Mouse (Mus musculus): ENCODE measurements around the gene Med12l. TPM values are rescaled to one million over a fixed set of nuclear protein-coding genes. Genes with fewer than 3 reads are reported as not detected.

The Med12l gene
- polyA plus RNA-seq, 1 experiment: 12.6 TPM

DNA sequence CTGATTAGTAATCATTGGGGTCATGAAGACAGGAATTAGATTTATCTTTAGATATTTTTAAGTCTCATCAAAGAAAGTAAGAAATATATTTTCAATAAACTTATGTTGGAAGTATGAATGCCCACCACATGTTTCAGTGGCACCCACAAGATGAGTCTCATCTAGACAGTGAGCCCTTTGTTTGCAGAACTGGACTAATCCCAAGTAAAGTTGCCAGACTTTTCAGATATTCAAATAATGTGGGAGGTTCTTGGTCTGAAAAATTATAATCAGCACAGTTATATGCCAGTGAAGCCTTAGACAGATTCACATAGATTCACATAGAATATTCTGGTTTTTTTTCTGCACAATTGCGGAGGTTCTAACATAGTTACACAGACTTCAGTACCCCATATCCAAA is 244.8 kb downstream of the Med12l start:
- Histone ChIP-seq H3K27me3 (replicated peaks) (no peaks in the 10 kb centered on the region), H3K4me3 (replicated peaks) (no peak overlapping the region), H3K4me1 (peaks cover 8% of the 10 kb centered on the region), H3K36me3 (replicated peaks; ENCODE audit: low read length) (peaks cover 89% of the 10 kb centered on the region), H3K9me3 (no peaks in the 10 kb centered on the region)
- TF ChIP-seq FLI1 (IDR thresholded peaks at IDR 0.05; ENCODE audit: low read length) (no peak), GATA1 (IDR thresholded peaks at IDR 0.05; ENCODE audit: borderline replicate concordance, low read length) (no peak)

DNA sequence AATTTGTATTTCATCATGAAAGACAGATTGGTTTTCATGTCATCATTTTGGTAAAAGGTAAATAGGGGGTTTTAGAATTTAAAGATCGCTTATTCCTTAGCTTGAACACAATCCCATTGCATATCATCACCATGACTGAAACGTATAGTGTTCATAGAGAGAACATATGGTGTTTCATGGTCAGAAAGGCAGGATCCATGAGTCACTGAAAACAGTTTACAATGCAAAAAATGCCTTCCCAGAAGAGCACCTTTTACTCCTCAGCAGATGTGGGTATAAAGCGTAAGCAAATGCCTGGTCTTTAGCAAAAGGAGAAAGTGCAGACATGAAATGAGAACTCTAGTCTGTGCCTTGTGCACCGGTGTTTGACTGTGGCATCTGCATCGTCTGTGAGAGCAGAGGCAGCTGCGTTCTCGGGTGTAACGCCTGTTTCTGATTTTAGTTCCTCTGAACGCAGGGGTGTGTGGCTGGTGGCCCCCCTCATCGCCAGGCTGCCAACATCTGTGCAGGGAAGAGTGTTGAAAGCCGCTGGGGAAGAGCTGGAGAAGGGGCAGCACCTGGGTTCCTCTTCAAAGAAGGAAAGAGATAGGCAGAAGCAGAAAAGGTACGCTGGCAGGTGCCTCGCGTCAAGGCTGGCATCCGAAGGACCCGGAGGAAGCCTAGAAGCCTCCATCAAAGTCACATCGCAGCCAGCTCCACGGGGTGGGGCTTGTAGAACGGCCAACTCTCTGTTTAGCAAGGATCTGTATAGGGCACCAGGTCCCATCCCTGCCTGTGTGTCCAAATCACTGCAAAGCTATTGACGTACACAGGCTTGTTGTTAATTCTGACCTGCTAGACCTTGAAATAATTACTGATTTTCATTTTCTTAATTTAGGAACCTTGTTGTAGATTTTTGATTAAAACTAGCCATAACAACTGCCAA is 252.4 kb downstream of the Med12l start:
- H3K9me3 ChIP-seq: no peaks in the 10 kb centered on the region
- H3K27me3 ChIP-seq (replicated peaks): no peaks in the 10 kb centered on the region
- H3K4me1 ChIP-seq: peaks cover 17% of the 10 kb centered on the region
- no peak overlapping the region for H3K4me3 ChIP-seq (replicated peaks)
- TF ChIP-seq FLI1 (IDR thresholded peaks at IDR 0.05; ENCODE audit: low read length): no peak
- TF ChIP-seq GATA1 (IDR thresholded peaks at IDR 0.05; ENCODE audit: borderline replicate concordance, low read length): no peak
- peaks cover 95% of the 10 kb centered on the region for H3K36me3 ChIP-seq (replicated peaks; ENCODE audit: low read length)

DNA sequence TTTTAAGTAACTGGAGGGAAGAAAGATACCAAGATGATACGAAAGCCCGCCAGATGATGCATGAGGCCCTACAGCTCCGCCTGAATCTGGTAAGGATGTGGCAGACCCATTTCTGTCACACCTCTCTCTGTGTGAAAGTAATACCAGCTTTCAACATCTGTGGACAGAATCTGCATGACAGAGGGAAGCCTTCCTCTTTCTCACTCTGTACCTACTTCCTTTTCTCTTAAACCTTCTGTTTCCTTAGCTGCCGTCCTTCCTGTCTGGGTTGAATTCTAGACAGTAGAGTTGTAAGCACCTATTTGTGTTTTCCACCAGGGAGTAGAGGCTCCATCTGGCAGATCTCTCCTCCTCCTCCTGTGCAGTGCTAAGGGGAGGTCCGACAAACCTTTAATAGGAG is 255.1 kb downstream of the Med12l start:
- Histone ChIP-seq H3K4me1 (peaks cover 22% of the 10 kb centered on the region), H3K4me3 (replicated peaks) (no peak overlapping the region), H3K36me3 (replicated peaks; ENCODE audit: low read length) (peaks cover 95% of the 10 kb centered on the region), H3K9me3 (no peaks in the 10 kb centered on the region), H3K27me3 (replicated peaks) (no peaks in the 10 kb centered on the region)
- TF ChIP-seq GATA1 (IDR thresholded peaks at IDR 0.05; ENCODE audit: borderline replicate concordance, low read length) (no peak), FLI1 (IDR thresholded peaks at IDR 0.05; ENCODE audit: low read length) (no peak)

DNA sequence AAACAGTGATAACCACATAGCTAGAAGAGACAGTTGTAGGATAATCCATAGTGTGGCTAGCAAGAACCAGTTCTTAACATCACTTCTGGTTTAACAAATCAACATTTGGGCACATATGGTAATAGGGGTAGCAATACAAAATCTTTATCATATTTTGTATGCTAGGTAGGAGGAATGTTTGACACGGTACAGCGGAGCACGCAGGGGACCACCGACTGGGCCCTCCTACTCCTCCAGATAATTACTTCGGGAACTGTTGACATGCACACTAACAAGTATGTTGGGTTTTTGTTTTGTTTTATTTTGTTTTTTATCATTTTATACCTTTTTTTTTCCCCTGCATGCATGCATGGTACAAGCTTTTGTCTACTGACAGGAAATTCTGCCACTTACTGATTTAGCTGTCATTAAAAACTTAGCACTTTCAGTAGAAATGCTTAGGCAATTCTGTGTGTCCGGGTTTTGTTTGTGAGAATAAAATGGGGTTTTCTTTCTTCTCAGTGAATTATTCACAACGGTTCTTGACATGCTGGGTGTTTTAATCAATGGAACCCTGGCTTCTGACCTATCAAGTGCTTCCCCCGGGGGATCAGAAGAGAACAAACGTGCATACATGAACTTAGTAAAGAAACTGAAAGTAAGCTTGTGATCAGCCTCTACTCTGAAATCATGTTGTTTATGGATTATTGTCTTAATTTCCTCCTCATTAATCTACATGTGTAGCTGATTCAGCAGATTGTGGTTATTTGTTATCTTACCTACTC is 256.3 kb downstream of the Med12l start:
- peaks cover 100% of the 10 kb centered on the region for H3K36me3 ChIP-seq (replicated peaks; ENCODE audit: low read length)
- H3K9me3 ChIP-seq: no peaks in the 10 kb centered on the region
- H3K4me1 ChIP-seq: peaks cover 22% of the 10 kb centered on the region
- no peaks in the 10 kb centered on the region for H3K27me3 ChIP-seq (replicated peaks)
- TF ChIP-seq GATA1 (IDR thresholded peaks at IDR 0.05; ENCODE audit: borderline replicate concordance, low read length): no peak
- TF ChIP-seq FLI1 (IDR thresholded peaks at IDR 0.05; ENCODE audit: low read length): no peak
- no peak overlapping the region for H3K4me3 ChIP-seq (replicated peaks)

DNA sequence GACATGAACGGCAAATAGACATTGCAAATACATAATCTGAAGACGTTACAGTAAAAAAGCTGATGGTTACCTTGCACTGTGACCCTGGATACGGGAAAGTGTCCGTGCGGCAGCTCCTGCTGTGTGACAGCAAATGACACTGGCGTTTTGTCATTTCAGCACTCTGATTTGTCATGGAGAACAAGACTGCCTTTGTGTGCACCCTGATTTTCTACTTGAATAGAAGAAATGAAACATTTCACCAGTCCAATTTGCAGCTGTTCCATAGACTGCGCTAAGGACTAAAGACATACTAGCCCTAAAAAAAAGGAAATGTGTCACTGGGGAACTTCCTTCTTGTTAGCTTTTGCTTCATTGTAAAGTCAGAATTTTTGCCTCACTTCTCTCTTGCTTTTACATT is 257.1 kb downstream of the Med12l start, which contains the start of gene P2ry12:
P2ry12 (minus strand) TSS at position 168 of the 400 bp plus-strand sequence.
- no peaks in the 10 kb centered on the region for H3K27me3 ChIP-seq (replicated peaks)
- no peak within 1 kb of the TSS for H3K4me3 ChIP-seq (replicated peaks)
- peaks cover 22% of the 10 kb centered on the region for H3K4me1 ChIP-seq
- TF ChIP-seq GATA1 (IDR thresholded peaks at IDR 0.05; ENCODE audit: borderline replicate concordance, low read length): no peak
- no peaks in the 10 kb centered on the region for H3K9me3 ChIP-seq
- peaks cover 100% of the 10 kb centered on the region for H3K36me3 ChIP-seq (replicated peaks; ENCODE audit: low read length)

DNA sequence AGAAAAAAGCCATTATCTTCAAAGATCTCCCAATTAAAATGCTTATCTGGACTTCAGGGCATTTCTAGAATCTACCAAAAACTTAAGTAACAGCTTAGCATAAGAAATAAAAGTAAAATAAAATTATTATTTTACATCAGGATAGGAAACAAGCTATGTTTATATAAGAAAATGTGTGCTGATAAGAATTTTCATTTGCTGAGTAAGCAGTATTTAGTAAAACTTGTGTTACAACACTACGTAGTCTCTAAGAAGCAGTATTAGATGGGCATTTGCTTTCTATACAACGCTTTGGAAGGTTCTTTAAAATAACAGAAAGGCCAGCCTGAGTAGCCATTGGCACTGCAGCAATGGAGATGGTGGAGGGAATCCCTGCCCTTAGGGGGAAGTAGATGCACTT is 257.8 kb downstream of the Med12l start:
- peaks cover 22% of the 10 kb centered on the region for H3K4me1 ChIP-seq
- H3K36me3 ChIP-seq (replicated peaks; ENCODE audit: low read length): peaks cover 100% of the 10 kb centered on the region
- no peak for TF ChIP-seq GATA1 (IDR thresholded peaks at IDR 0.05; ENCODE audit: borderline replicate concordance, low read length)
- no peak for TF ChIP-seq FLI1 (IDR thresholded peaks at IDR 0.05; ENCODE audit: low read length)
- no peaks in the 10 kb centered on the region for H3K9me3 ChIP-seq
- no peak overlapping the region for H3K4me3 ChIP-seq (replicated peaks)
- no peaks in the 10 kb centered on the region for H3K27me3 ChIP-seq (replicated peaks)

DNA sequence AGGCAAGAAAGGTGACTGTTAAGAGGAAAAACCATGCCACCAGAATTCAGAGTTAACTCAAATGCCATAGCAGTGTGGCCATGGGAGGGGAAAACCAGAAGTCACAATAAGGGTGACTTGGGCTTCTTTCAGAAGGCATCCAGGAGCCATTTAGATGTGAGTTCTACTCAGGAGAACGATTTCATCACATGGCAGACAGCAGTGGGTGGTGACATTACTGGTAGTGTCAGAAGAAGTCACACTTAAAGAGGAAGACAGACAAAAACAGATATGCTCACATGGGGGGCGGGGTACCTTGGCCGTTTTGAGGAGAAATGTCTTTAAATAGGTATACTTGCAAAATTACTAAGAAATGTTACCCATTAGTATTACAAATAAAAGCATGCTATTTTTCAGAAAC is 258.4 kb downstream of the Med12l start:
- Histone ChIP-seq H3K27me3 (replicated peaks) (no peaks in the 10 kb centered on the region), H3K4me3 (replicated peaks) (no peak overlapping the region), H3K36me3 (replicated peaks; ENCODE audit: low read length) (peaks cover 100% of the 10 kb centered on the region), H3K4me1 (peaks cover 22% of the 10 kb centered on the region), H3K9me3 (no peaks in the 10 kb centered on the region)
- no peak for TF ChIP-seq GATA1 (IDR thresholded peaks at IDR 0.05; ENCODE audit: borderline replicate concordance, low read length)
- TF ChIP-seq FLI1 (IDR thresholded peaks at IDR 0.05; ENCODE audit: low read length): no peak

DNA sequence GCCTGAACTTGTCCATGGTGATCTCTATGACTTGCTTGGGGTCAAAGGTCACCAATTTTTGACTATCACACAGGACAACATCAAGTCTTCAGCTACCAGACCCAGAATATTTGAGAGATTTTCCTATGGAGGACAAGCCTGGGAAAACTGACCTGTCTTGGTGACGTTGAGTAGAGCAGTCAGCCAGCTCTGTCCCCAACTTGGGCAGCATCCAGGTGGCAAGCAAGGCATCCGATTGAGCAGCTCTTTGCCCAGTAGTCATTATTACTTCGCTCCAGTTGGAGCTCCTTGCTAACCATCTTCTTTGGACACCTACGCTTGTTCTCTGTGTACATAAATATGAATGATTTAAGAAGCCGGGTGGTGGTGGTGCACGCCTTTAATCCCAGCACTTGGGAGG is 265.2 kb downstream of the Med12l start:
- H3K9me3 ChIP-seq: no peaks in the 10 kb centered on the region
- no peak for TF ChIP-seq GATA1 (IDR thresholded peaks at IDR 0.05; ENCODE audit: borderline replicate concordance, low read length)
- TF ChIP-seq FLI1 (IDR thresholded peaks at IDR 0.05; ENCODE audit: low read length): no peak
- H3K4me3 ChIP-seq (replicated peaks): no peak overlapping the region

DNA sequence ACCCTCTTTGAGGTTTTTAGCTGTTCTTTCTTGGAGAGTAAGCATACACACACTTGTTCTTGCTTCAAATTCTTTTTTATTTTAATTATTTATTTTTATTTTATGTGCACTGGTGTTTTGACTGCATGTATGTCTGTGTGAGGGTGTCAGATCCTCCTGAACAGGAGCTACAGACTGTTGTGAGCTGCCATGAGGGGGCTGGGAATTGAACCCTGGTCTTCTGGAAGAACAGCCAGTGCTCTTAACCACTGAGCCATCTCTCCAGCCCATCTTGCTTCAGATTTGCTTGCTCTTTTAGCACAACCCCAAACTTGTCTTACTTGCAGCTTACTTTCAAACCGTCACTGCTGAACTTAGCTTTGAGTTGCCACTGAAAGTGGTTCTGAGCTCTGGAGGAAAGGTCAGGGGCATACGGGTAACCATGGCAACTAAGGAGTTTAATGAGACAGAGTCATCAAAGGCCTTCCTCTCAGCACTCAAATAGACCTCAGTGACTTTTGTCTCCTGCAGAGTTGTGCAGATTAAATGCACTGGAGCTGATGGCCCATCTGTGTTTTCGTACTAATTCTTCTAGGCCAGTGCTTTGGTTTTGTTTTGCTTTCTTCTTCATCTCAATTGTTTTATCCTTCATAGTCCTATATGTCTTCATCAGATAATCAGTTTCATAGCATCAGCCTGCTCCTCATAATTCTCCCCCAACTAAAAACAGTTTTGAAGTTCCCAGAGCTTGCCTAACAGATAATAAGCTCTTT is 272.1 kb downstream of the Med12l start:
- no peaks in the 10 kb centered on the region for H3K27me3 ChIP-seq (replicated peaks)
- TF ChIP-seq FLI1 (IDR thresholded peaks at IDR 0.05; ENCODE audit: low read length) (no peak), GATA1 (IDR thresholded peaks at IDR 0.05; ENCODE audit: borderline replicate concordance, low read length) (no peak)
- H3K36me3 ChIP-seq (replicated peaks; ENCODE audit: low read length): peaks cover 60% of the 10 kb centered on the region

More for the DNA sequence above, 265.2 kb downstream of the Med12l start:
- Histone ChIP-seq H3K27me3 (replicated peaks) (no peaks in the 10 kb centered on the region), H3K36me3 (replicated peaks; ENCODE audit: low read length) (peaks cover 80% of the 10 kb centered on the region), H3K4me1 (no peaks in the 10 kb centered on the region)

More for the DNA sequence above, 272.1 kb downstream of the Med12l start:
- Histone ChIP-seq H3K4me1 (peaks cover 4% of the 10 kb centered on the region; the same call in 1 of the 2 replicates), H3K9me3 (no peaks in the 10 kb centered on the region), H3K4me3 (replicated peaks) (no peak overlapping the region)
